Mouse (Mus musculus): Measurements from ENCODE around the gene Atn1. TPM values are rescaled to one million over a fixed set of nuclear protein-coding genes. Genes with fewer than 3 reads are reported as not detected.
A peak's percentile ranks its signal among the peaks of the same experiment; 100 is the strongest.

The Atn1 gene
- polyA plus RNA-seq, 1 experiment from 2014 or later, result 1.5 TPM

- DNase-seq (peak; percentile 38), ATAC-seq (ENCODE audit: low read depth) (no peak; the same call in 1 of the 2 replicates)
- Histone ChIP-seq H3K27me3 (no peaks in the 10 kb centered on the region), H3K36me3 (peaks cover 6% of the 10 kb centered on the region), H3K4me3 (replicated peaks) (peak overlapping the region; percentile 67), H3K27ac (peak overlapping the region; percentile 98), H3K4me1 (replicated peaks) (peaks cover 50% of the 10 kb centered on the region), H3K4me2 (peak overlapping the region; percentile 97), H3K9ac (peak overlapping the region; percentile 85), H3K9me3 (replicated peaks) (no peaks in the 10 kb centered on the region)
- WGBS (ENCODE audit: insufficient replicate concordance), result under 1% methylated on average over 29 of the region's 29 CpGs
Measured at GRCm38 (mm10) chr6:124740211-124740887, 16.0 kb downstream of the Atn1 start.

- Histone ChIP-seq H3K27ac (peak overlapping the region; percentile 98), H3K4me1 (replicated peaks) (peaks cover 41% of the 10 kb centered on the region), H3K36me3 (peaks cover 6% of the 10 kb centered on the region), H3K4me2 (peak overlapping the region; percentile 97), H3K9ac (peak overlapping the region; percentile 85), H3K27me3 (no peaks in the 10 kb centered on the region), H3K9me3 (replicated peaks) (no peaks in the 10 kb centered on the region), H3K4me3 (replicated peaks) (no peak overlapping the region; the same call in 1 of the 2 replicates)
- no peak for ATAC-seq (ENCODE audit: low read depth)
- no peak for DNase-seq
- WGBS (ENCODE audit: insufficient replicate concordance), result 72% methylated on average over 10 of the region's 10 CpGs
Measured at GRCm38 (mm10) chr6:124739231-124739796, 17.0 kb downstream of the Atn1 start.

GRCm38 (mm10) chr6:124738511-124739023 is 17.8 kb downstream of the Atn1 start, which contains the start of gene Ptpn6:
Gene Ptpn6, minus strand, starts transcription at chr6:124738714.
- ATAC-seq (ENCODE audit: low read depth), result peak; percentile 6
- Histone ChIP-seq H3K4me1 (replicated peaks) (peaks cover 44% of the 10 kb centered on the region), H3K27ac (peak within 1 kb of the TSS; percentile 98), H3K36me3 (peaks cover 6% of the 10 kb centered on the region), H3K4me3 (replicated peaks) (0 out of 2 replicates have a peak within 1 kb of the TSS, but pooled peaks have one; percentile 16), H3K27me3 (no peaks in the 10 kb centered on the region), H3K4me2 (peak within 1 kb of the TSS; percentile 97), H3K9ac (peak within 1 kb of the TSS; percentile 85), H3K9me3 (replicated peaks) (no peaks in the 10 kb centered on the region)
- DNase-seq, result no peak
- WGBS (ENCODE audit: insufficient replicate concordance), result 19% methylated on average over 15 of the region's 15 CpGs

- Histone ChIP-seq H3K27me3 (no peaks in the 10 kb centered on the region), H3K4me1 (replicated peaks) (peaks cover 58% of the 10 kb centered on the region), H3K9me3 (replicated peaks) (no peaks in the 10 kb centered on the region), H3K27ac (no peak overlapping the region), H3K36me3 (no peaks in the 10 kb centered on the region), H3K4me2 (no peak overlapping the region), H3K4me3 (replicated peaks) (no peak overlapping the region), H3K9ac (no peak overlapping the region)
- no peak for ATAC-seq (ENCODE audit: low read depth)
- DNase-seq, result no peak
- 82% methylated on average over 11 of the region's 11 CpGs for WGBS (ENCODE audit: insufficient replicate concordance)
Measured at GRCm38 (mm10) chr6:124737040-124737439, 19.3 kb downstream of the Atn1 start.

GRCm38 (mm10) chr6:124734417-124734816 is 21.9 kb downstream of the Atn1 start:
- Histone ChIP-seq H3K27ac (no peak overlapping the region), H3K36me3 (no peaks in the 10 kb centered on the region), H3K4me2 (no peak overlapping the region), H3K4me1 (replicated peaks) (peaks cover 52% of the 10 kb centered on the region), H3K4me3 (replicated peaks) (no peak overlapping the region), H3K9me3 (replicated peaks) (no peaks in the 10 kb centered on the region), H3K27me3 (no peaks in the 10 kb centered on the region), H3K9ac (no peak overlapping the region)
- 59% methylated on average over 3 of the region's 3 CpGs for WGBS (ENCODE audit: insufficient replicate concordance)
- no peak for DNase-seq
- no peak for ATAC-seq (ENCODE audit: low read depth)

- peak; percentile 70 for ATAC-seq (ENCODE audit: low read depth)
- peak; percentile 50 for DNase-seq
- WGBS (ENCODE audit: insufficient replicate concordance), result 24% methylated on average over 19 of the region's 19 CpGs
- H3K27me3 ChIP-seq, result no peaks in the 10 kb centered on the region
- no peaks in the 10 kb centered on the region for H3K9me3 ChIP-seq (replicated peaks)
- H3K27ac ChIP-seq, result peak overlapping the region; percentile 30
- peak overlapping the region; percentile 71 for H3K9ac ChIP-seq
- peaks cover 35% of the 10 kb centered on the region for H3K4me1 ChIP-seq (replicated peaks)
- H3K4me3 ChIP-seq (replicated peaks), result peak overlapping the region; percentile 49
- H3K4me2 ChIP-seq, result peak overlapping the region; percentile 55
- H3K36me3 ChIP-seq, result peaks cover 10% of the 10 kb centered on the region; the same call in 1 of the 2 replicates
Measured at GRCm38 (mm10) chr6:124732476-124733370, 23.6 kb downstream of the Atn1 start.

- DNase-seq, result no peak
- no peak overlapping the region for H3K9ac ChIP-seq
- peak overlapping the region; percentile 68; the same call in 1 of the 2 replicates for H3K27ac ChIP-seq
- H3K9me3 ChIP-seq (replicated peaks), result no peaks in the 10 kb centered on the region
- H3K36me3 ChIP-seq, result peaks cover 17% of the 10 kb centered on the region; the same call in 1 of the 2 replicates
- H3K4me1 ChIP-seq (replicated peaks), result peaks cover 33% of the 10 kb centered on the region
- WGBS (ENCODE audit: insufficient replicate concordance), result 70% methylated on average over 7 of the region's 7 CpGs
- peak overlapping the region; percentile 55 for H3K4me2 ChIP-seq
- ATAC-seq (ENCODE audit: low read depth), result no peak
- no peaks in the 10 kb centered on the region for H3K27me3 ChIP-seq
- no peak overlapping the region for H3K4me3 ChIP-seq (replicated peaks)
Measured at GRCm38 (mm10) chr6:124731038-124731437, 25.3 kb downstream of the Atn1 start.

GRCm38 (mm10) chr6:124729850-124730705 is 26.2 kb downstream of the Atn1 start:
- peaks cover 23% of the 10 kb centered on the region; the same call in 1 of the 2 replicates for H3K36me3 ChIP-seq
- no peak for ATAC-seq (ENCODE audit: low read depth)
- no peak overlapping the region for H3K9ac ChIP-seq

GRCm38 (mm10) chr6:124728621-124729020 is 27.7 kb downstream of the Atn1 start:
- Histone ChIP-seq H3K9me3 (replicated peaks) (no peaks in the 10 kb centered on the region), H3K27ac (no peak overlapping the region), H3K27me3 (no peaks in the 10 kb centered on the region), H3K4me3 (replicated peaks) (no peak overlapping the region), H3K4me1 (replicated peaks) (peaks cover 48% of the 10 kb centered on the region), H3K9ac (no peak overlapping the region), H3K4me2 (no peak overlapping the region), H3K36me3 (peaks cover 23% of the 10 kb centered on the region; the same call in 1 of the 2 replicates)
- WGBS (ENCODE audit: insufficient replicate concordance), result 79% methylated on average over 10 of the region's 10 CpGs
- no peak for DNase-seq
- no peak for ATAC-seq (ENCODE audit: low read depth)

More at GRCm38 (mm10) chr6:124729850-124730705, 26.2 kb downstream of the Atn1 start:
- Histone ChIP-seq H3K4me1 (replicated peaks) (peaks cover 37% of the 10 kb centered on the region), H3K4me2 (0 out of 2 replicates have a peak overlapping the region, but pooled peaks have one; percentile 12), H3K9me3 (replicated peaks) (no peaks in the 10 kb centered on the region), H3K27ac (peak overlapping the region; percentile 68), H3K4me3 (replicated peaks) (no peak overlapping the region), H3K27me3 (no peaks in the 10 kb centered on the region)
- DNase-seq, result no peak
- 41% methylated on average over 8 of the region's 8 CpGs for WGBS (ENCODE audit: insufficient replicate concordance)

GRCm38 (mm10) chr6:124724472-124724871 is 31.9 kb downstream of the Atn1 start:
- no peak for ATAC-seq (ENCODE audit: low read depth)
- Histone ChIP-seq H3K4me1 (replicated peaks) (peaks cover 49% of the 10 kb centered on the region), H3K4me2 (0 out of 2 replicates have a peak overlapping the region, but pooled peaks have one; percentile 2), H3K9me3 (replicated peaks) (no peaks in the 10 kb centered on the region), H3K4me3 (replicated peaks) (no peak overlapping the region), H3K27ac (0 out of 2 replicates have a peak overlapping the region, but pooled peaks have one; percentile 29), H3K36me3 (peaks cover 23% of the 10 kb centered on the region; the same call in 1 of the 2 replicates), H3K9ac (no peak overlapping the region), H3K27me3 (no peaks in the 10 kb centered on the region)
- 50% methylated on average over 10 of the region's 10 CpGs for WGBS (ENCODE audit: insufficient replicate concordance)
- no peak for DNase-seq
